Mouse (Mus musculus) heart, embryonic 12.5 days (tissue): ENCODE measurements around the gene Ppp2r5e. TPM values are rescaled to one million over a fixed set of nuclear protein-coding genes. Genes with fewer than 3 reads are reported as not detected.

Source experiments
- ATAC-seq: fragments of 200-750 bp; cut with Nextera tagmentation; 2 replicates; pipeline ENCODE4 v1.8.0; 2017; ENCODE audit warnings: moderate TSS enrichment, moderate library complexity; ENCODE audit not compliant: insufficient number of reproducible peaks, low FRiP score
- H3K27ac ChIP-seq: fragments of 300-500 bp; sonication (generic); 2 replicates; pipeline ENCODE4 v1.5.1; 2016; ENCODE audit warnings: mild to moderate bottlenecking, moderate library complexity; ENCODE audit not compliant: poor library complexity, severe bottlenecking
- H3K27me3 ChIP-seq: fragments of 300-500 bp; sonication (generic); replicated peaks from 2 replicates; pipeline ENCODE4 v1.6.1; 2016; ENCODE audit warnings: mild to moderate bottlenecking, moderate library complexity
- H3K36me3 ChIP-seq: fragments of 300-500 bp; sonication (generic); 2 replicates; pipeline ENCODE4 v1.6.1; 2016; ENCODE audit warnings: mild to moderate bottlenecking, moderate library complexity
- H3K4me1 ChIP-seq: fragments of 300-500 bp; sonication (generic); replicated peaks from 2 replicates; pipeline ENCODE4 v1.6.1; 2016; ENCODE audit warnings: mild to moderate bottlenecking
- H3K4me2 ChIP-seq: fragments of 300-500 bp; sonication (generic); 2 replicates; pipeline ENCODE4 v1.6.1; 2016; ENCODE audit warnings: mild to moderate bottlenecking, moderate library complexity
- H3K4me3 ChIP-seq: fragments of 300-500 bp; sonication (generic); 2 replicates; pipeline ENCODE4 v1.5.1; 2016; ENCODE audit warnings: mild to moderate bottlenecking
- H3K9ac ChIP-seq: fragments of 300-500 bp; sonication (generic); 2 replicates; pipeline ENCODE4 v1.6.1; 2016; ENCODE audit warnings: mild to moderate bottlenecking, moderate library complexity
- H3K9me3 ChIP-seq: fragments of 300-500 bp; sonication (generic); replicated peaks from 2 replicates; pipeline ENCODE4 v1.6.1; 2016; ENCODE audit warnings: mild to moderate bottlenecking, moderate library complexity
- WGBS: fragments of 180-500 bp; shearing (Covaris S2); methylation state at CpG from one replicate; pipeline ENCODE4 v1.1.7; 2016; 5-methylcytosine and 5-hydroxymethylcytosine counted together
- polyA plus RNA-seq: library from polyadenylated mRNA; unstranded; fragments of >200 nt; fragmentation: Nextera tagmentation; extraction: Ambion mirVana; gene quantifications from 2 replicates; pipeline ENCODE4 v1.2.1, GENCODE M21; 2016

The Ppp2r5e gene
- polyA plus RNA-seq, 1 experiment from 2014 or later: 12.7 TPM

DNA sequence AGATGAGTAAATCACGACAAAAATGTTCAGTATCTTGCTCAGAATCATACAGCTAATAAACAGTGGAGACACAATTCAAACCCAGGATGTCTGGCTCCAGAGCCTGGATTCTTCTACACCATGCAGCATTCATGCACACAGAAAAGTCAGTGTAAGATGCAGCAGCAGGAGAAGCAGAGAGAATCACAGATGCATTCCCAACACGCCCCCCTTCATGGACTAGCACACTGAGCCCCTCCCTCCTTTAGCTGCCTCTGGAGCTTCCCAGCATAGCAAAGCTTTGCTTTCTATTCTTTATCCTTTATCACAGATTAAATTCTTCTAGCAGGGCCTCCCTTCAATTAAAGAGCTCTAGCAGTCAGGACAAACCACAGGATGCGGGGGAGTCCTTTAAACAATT, 75.7 kb downstream of the Ppp2r5e start:
- peaks cover 2% of the 10 kb centered on the region; the same call in 1 of the 2 replicates for H3K36me3 ChIP-seq

DNA sequence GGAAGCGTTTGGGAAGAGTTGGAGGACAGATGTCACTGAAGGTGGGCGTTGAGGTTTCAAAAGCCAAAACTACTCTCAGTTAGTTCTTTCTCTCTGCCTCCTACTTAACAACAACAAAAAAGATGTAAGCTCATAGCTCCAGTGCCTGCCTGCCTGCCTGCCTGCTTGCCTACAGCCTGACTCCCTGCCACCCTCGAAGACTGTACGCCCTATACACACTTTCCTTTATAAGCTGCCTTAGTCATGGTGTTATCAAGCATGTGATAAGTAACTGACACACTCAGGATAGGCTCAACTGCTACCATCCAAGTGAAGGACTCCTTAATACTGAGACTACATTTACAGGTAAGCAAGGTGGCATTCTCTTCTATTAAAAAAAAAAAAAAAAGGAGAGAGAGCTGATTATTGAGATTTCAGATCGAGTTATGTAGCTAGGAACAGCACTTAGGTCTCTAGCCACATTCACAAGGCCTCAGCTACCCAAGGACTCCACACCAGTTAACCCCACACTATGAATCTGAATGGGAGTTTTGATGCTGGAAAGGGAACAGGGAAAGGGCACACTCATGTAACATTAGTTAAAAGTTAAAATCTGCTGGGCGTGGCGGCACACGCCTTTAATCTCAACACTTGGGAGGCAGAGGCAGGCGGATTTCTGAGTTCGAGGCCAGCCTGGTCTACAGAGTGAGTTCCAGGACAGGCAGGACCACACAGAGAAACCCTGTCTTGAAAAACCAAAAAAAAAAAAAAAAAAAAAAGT, 76.7 kb downstream of the Ppp2r5e start:
- Histone ChIP-seq H3K27ac (no peak overlapping the region), H3K4me2 (no peak overlapping the region), H3K36me3 (peaks cover 5% of the 10 kb centered on the region; the same call in 1 of the 2 replicates), H3K4me3 (no peak overlapping the region), H3K27me3 (no peaks in the 10 kb centered on the region), H3K9ac (no peak overlapping the region), H3K4me1 (peaks cover 59% of the 10 kb centered on the region), H3K9me3 (no peaks in the 10 kb centered on the region)
- no peak for ATAC-seq
- WGBS: 75% methylated on average over 10 of the region's 10 CpGs

More for the DNA sequence above, 75.7 kb downstream of the Ppp2r5e start:
- no peak overlapping the region for H3K27ac ChIP-seq
- no peaks in the 10 kb centered on the region for H3K9me3 ChIP-seq
- H3K4me3 ChIP-seq: no peak overlapping the region
- H3K4me2 ChIP-seq: no peak overlapping the region
- no peak for ATAC-seq
- no peaks in the 10 kb centered on the region for H3K27me3 ChIP-seq
- H3K4me1 ChIP-seq: peaks cover 54% of the 10 kb centered on the region
- 47% methylated on average over 3 of the region's 3 CpGs for WGBS
- H3K9ac ChIP-seq: no peak overlapping the region

DNA sequence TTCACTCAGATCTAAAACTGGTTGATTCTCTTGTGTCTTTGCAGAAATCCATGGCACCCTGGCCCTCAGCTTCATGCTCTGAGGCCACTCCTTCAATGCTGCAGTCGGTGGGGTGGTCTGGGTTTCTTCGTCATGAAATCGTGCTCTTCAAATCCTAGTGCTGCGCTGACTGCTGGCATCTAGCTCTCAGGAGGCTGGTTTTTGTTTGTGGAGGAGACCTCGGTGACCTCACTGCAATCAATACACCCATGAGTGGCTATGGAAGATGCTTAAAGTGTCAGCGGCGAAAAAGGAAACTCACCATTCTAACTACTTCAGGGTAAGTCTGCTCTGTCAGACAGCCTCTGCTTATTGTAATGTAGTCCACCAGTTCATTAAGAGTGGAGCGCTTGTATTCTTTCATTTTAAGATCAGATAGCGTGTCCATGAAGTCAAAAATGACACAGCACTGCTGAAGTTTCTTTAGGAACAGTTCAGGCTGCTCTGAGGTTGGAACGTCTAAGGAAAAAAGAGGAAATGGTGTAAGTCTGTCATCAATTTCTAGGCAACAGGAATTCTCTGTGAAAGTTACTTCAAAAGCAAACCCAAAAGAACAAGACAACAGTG, 80.6 kb downstream of the Ppp2r5e start:
- peak overlapping the region; percentile 68 for H3K27ac ChIP-seq

DNA sequence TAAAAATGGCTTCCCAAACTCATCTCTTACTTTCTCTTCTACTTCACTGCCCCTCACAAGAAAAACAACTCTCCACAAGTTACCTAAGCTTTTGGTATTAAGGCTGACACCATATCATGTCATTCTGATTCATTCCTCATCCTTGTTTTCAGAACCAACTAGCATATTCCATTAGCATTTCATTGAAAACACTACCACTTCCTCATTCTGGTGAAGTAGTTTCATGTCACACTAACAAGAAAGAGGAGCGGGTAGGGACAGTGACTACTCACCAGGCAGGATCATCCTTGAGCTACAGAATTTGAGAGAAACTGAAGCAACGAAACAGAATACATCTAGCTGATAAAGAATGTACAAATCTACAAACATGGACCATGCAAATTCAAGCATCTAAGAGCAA, 84.5 kb downstream of the Ppp2r5e start:
- ATAC-seq: no peak
- Histone ChIP-seq H3K36me3 (peaks cover 10% of the 10 kb centered on the region; the same call in 1 of the 2 replicates), H3K4me1 (peaks cover 20% of the 10 kb centered on the region), H3K9me3 (no peaks in the 10 kb centered on the region), H3K4me3 (no peak overlapping the region), H3K27ac (no peak overlapping the region), H3K4me2 (no peak overlapping the region), H3K9ac (no peak overlapping the region), H3K27me3 (no peaks in the 10 kb centered on the region)
- 85% methylated on average over 2 of the region's 2 CpGs for whole genome bisulfite sequencing

More for the DNA sequence above, 80.6 kb downstream of the Ppp2r5e start:
- Histone ChIP-seq H3K4me2 (peak overlapping the region; percentile 45), H3K9me3 (no peaks in the 10 kb centered on the region), H3K4me3 (0 out of 2 replicates have a peak overlapping the region, but pooled peaks have one; percentile 4), H3K9ac (peak overlapping the region; percentile 45; the same call in 1 of the 2 replicates), H3K27me3 (no peaks in the 10 kb centered on the region), H3K4me1 (peaks cover 44% of the 10 kb centered on the region), H3K36me3 (peaks cover 6% of the 10 kb centered on the region; the same call in 1 of the 2 replicates)
- WGBS: 48% methylated on average over 10 of the region's 10 CpGs
- ATAC-seq: no peak

DNA sequence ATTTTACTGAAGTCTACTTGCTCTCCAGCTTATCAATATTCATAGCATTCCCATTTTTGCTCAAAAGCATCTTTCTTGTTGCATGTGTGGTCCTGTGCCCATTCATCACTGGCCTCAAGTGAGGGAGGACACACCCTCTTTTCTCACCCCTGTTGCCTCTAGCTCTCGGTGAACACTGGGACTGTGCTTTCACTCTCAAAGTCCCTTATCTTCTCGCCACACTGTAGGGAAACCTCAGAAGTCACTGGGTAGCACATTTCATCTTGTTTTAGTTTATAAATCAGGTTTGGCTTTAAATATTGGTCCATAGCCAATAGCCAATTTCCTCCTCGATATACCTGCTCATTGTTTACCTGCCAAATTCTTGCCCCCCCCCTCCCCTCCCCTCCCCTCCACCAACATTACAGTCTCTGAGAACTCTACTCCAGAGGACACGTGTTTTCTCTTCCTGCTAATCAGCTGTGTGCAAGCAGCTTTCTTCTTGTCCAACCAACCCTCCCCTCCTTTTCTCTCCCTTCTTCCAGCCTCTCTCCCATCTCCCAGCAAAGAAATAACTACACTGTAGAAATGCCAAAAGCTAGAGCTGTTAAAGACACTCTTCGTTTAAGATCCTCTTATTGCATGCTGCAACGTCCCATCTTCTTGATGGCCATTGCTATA, 90.9 kb downstream of the Ppp2r5e start:
- peak overlapping the region; percentile 54; the same call in 1 of the 2 replicates for H3K27ac ChIP-seq
- no peak overlapping the region for H3K4me3 ChIP-seq
- no peaks in the 10 kb centered on the region for H3K9me3 ChIP-seq
- WGBS: 48% methylated on average over 6 of the region's 6 CpGs
- H3K4me2 ChIP-seq: no peak overlapping the region
- H3K27me3 ChIP-seq: no peaks in the 10 kb centered on the region
- H3K4me1 ChIP-seq: peaks cover 25% of the 10 kb centered on the region
- no peak overlapping the region for H3K9ac ChIP-seq
- H3K36me3 ChIP-seq: peaks cover 4% of the 10 kb centered on the region; the same call in 1 of the 2 replicates
- no peak for ATAC-seq

DNA sequence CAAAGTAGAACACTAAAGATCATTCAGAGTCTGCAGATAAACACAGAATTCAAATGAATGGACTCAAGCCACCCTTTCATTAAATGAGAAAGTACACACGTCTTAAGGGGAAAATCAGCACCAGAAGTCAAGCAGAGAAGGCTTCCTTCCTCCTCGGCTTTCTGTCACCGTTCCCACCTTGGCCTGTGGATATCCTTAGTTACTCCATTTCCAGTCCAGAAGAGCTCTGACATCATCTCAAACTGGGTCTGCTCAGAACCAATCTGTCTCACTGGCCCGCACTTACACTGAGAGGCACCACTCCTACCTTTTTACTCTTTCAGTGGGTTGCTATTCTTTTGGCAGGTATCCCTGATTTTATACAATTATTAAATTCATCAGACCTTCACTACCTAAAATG, 93.4 kb downstream of the Ppp2r5e start:
- Histone ChIP-seq H3K9ac (no peak overlapping the region), H3K4me3 (no peak overlapping the region), H3K36me3 (0 out of 2 replicates have a peak, but pooled peaks cover 4% of the 10 kb centered on the region), H3K9me3 (no peaks in the 10 kb centered on the region), H3K4me1 (peaks cover 25% of the 10 kb centered on the region), H3K27me3 (no peaks in the 10 kb centered on the region), H3K27ac (no peak overlapping the region; the same call in 1 of the 2 replicates), H3K4me2 (no peak overlapping the region)
- WGBS: 78% methylated on average over 4 of the region's 4 CpGs
- ATAC-seq: no peak

DNA sequence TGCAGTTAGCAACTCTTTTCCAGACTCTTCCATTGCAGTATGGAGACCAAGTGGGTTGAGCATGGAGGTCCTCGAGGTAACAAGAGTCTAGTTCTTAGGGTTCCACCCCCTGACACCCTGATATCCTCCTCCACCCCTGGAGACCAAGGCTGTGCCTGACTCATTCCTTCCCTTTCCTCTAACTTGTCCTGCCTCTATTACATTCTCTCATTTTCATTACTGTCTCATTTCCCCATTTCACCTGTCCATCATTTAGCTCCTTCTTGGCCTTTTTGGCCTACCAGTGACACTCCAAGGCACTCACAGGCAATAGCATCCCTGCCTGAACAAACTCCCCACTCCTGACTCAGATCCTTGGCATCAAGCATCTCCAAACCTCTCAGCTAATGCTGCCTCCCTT, 98.3 kb downstream of the Ppp2r5e start:
- Histone ChIP-seq H3K4me3 (no peak overlapping the region), H3K4me2 (no peak overlapping the region), H3K27ac (no peak overlapping the region), H3K36me3 (no peaks in the 10 kb centered on the region), H3K4me1 (peaks cover 22% of the 10 kb centered on the region), H3K9ac (no peak overlapping the region), H3K27me3 (no peaks in the 10 kb centered on the region), H3K9me3 (no peaks in the 10 kb centered on the region)
- no peak for ATAC-seq
- 74% methylated on average over 1 of the region's 1 CpGs for WGBS

DNA sequence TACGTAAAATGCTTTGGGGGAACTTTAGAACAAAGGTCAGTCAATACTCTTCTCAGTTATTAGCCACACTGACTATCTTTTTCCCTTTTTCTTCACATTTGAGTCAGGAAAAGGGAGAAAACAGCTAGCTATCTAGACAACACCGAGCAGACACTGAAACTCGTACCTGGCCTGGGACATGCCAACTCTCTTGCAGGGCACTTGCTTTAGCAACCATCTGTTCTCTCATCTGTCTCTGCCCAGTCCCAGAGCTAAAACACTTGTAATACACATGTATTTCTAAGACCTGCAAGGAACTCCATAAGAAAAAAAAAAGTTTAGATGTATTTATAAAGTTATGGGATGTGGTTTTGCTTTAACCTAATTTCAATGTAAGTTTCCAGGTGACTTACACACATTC, 100.4 kb downstream of the Ppp2r5e start:
- Histone ChIP-seq H3K4me2 (no peak overlapping the region), H3K27ac (no peak overlapping the region), H3K4me3 (no peak overlapping the region), H3K9me3 (no peaks in the 10 kb centered on the region), H3K4me1 (peaks cover 22% of the 10 kb centered on the region), H3K36me3 (no peaks in the 10 kb centered on the region), H3K9ac (no peak overlapping the region), H3K27me3 (no peaks in the 10 kb centered on the region)
- WGBS: 92% methylated on average over 3 of the region's 3 CpGs
- no peak for ATAC-seq

DNA sequence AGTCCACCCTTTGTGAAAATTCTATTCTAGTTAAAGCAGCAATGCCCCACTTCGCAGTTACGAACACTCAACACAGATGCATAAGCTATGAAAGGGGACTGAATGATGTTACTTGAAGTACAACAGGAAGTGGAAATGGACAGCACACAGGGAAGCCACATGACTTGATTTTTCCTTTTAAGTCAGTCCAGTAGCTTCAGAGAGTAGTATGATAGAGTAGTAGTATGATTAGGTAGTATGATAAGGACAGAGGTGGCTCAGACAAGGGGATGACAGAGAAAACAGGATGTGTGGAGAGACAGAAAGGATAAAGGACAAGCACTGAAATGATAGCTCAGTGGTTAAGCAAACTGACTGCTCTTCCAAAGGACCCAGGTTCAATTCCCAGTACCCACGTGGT, 101.4 kb downstream of the Ppp2r5e start:
- no peak overlapping the region for H3K4me2 ChIP-seq
- H3K4me3 ChIP-seq: no peak overlapping the region
- WGBS: 75% methylated on average over 3 of the region's 3 CpGs
- no peak overlapping the region for H3K27ac ChIP-seq
- peaks cover 22% of the 10 kb centered on the region for H3K4me1 ChIP-seq
- H3K36me3 ChIP-seq: no peaks in the 10 kb centered on the region
- H3K27me3 ChIP-seq: no peaks in the 10 kb centered on the region
- no peak for ATAC-seq
- no peak overlapping the region for H3K9ac ChIP-seq
- no peaks in the 10 kb centered on the region for H3K9me3 ChIP-seq

DNA sequence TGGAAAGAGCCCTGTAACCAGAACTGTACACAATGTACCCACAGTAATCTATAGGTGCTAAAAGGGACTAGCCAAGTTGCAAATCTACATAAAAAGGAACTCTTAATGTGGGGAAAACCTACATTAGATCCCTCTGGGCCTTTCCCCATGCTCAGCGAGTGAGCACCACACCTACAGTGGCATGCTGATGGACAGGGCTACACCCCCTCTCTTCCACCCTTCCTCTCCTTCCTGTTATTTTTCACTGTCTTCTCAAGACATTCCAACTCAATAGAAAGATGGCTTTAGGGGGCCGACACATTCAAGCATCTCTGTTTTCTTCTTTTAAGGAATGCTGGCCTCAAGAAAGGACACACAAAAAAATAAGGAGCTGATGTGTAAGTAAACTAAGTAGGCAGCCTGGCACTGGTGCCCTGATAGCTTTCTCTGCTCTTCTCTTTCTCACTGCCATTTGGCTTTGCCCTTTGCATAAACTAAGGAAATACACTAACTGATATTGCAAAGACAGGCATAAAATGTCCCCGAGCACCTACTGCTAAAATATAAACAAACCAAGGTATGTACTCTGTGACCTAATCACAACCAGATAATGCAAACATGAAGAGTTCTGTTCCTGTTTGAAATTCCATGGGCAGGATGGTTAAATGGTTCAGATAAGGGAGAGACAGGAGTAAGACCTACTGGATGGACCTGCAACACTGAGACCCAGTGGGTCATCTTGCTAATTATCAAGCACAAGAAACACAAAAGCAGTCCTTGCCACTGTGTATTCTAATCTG, 103.3 kb downstream of the Ppp2r5e start:
- H3K4me1 ChIP-seq: peaks cover 26% of the 10 kb centered on the region
- no peaks in the 10 kb centered on the region for H3K9me3 ChIP-seq
- H3K4me3 ChIP-seq: no peak overlapping the region
- no peaks in the 10 kb centered on the region for H3K27me3 ChIP-seq
- H3K4me2 ChIP-seq: no peak overlapping the region
- 49% methylated on average over 3 of the region's 3 CpGs for WGBS
- no peak overlapping the region for H3K27ac ChIP-seq
- H3K9ac ChIP-seq: no peak overlapping the region
- no peak for ATAC-seq
- no peaks in the 10 kb centered on the region for H3K36me3 ChIP-seq
